Mouse (Mus musculus): Measurements from ENCODE around the gene Serinc5. TPM values are rescaled to one million over a fixed set of nuclear protein-coding genes. Genes with fewer than 3 reads are reported as not detected.
A peak's percentile ranks its signal among the peaks of the same experiment; 100 is the strongest.

Gene Serinc5
- polyA plus RNA-seq, 1 experiment from 2014 or later: 16.6 TPM

- no peak overlapping the region for H3K9ac ChIP-seq (replicated peaks)
- WGBS: 93% methylated on average over 2 of the region's 2 CpGs
Measured at GRCm38 (mm10) chr13:92689061-92689460, 78.2 kb downstream of the Serinc5 start.

GRCm38 (mm10) chr13:92693866-92694550 lies 83.1 kb downstream of the Serinc5 start:
- Histone ChIP-seq H3K9ac (replicated peaks) (no peak overlapping the region), H3K4me1 (peaks cover 13% of the 10 kb centered on the region), H3K27ac (replicated peaks) (peak overlapping the region; percentile 10; the same call in 1 of the 2 replicates), H3K4me2 (no peak overlapping the region), H3K9me3 (replicated peaks) (no peaks in the 10 kb centered on the region), H3K4me3 (replicated peaks) (no peak overlapping the region), H3K27me3 (replicated peaks) (no peaks in the 10 kb centered on the region), H3K36me3 (peaks cover 2% of the 10 kb centered on the region; the same call in 1 of the 2 replicates)
- ATAC-seq (ENCODE audit: low FRiP score): no peak
- 83% methylated on average over 10 of the region's 10 CpGs for WGBS

More at GRCm38 (mm10) chr13:92689061-92689460, 78.2 kb downstream of the Serinc5 start:
- Histone ChIP-seq H3K36me3 (peaks cover 15% of the 10 kb centered on the region), H3K27ac (replicated peaks) (no peak overlapping the region), H3K4me1 (no peaks in the 10 kb centered on the region), H3K27me3 (replicated peaks) (no peaks in the 10 kb centered on the region), H3K4me3 (replicated peaks) (no peak overlapping the region), H3K9me3 (replicated peaks) (no peaks in the 10 kb centered on the region), H3K4me2 (no peak overlapping the region)
- ATAC-seq (ENCODE audit: low FRiP score): no peak

- Histone ChIP-seq H3K9me3 (replicated peaks) (no peaks in the 10 kb centered on the region), H3K4me3 (replicated peaks) (no peak overlapping the region), H3K27ac (replicated peaks) (peak overlapping the region; percentile 41; the same call in 1 of the 2 replicates), H3K9ac (replicated peaks) (no peak overlapping the region), H3K36me3 (peaks cover 2% of the 10 kb centered on the region; the same call in 1 of the 2 replicates), H3K4me2 (no peak overlapping the region), H3K4me1 (peaks cover 13% of the 10 kb centered on the region), H3K27me3 (replicated peaks) (no peaks in the 10 kb centered on the region)
- WGBS: 10% methylated on average over 5 of the region's 5 CpGs
- peak; percentile 89 for ATAC-seq (ENCODE audit: low FRiP score)
Measured at GRCm38 (mm10) chr13:92696491-92696939, 85.6 kb downstream of the Serinc5 start.

- Histone ChIP-seq H3K27me3 (replicated peaks) (no peaks in the 10 kb centered on the region), H3K4me2 (no peak overlapping the region), H3K9ac (replicated peaks) (no peak overlapping the region), H3K9me3 (replicated peaks) (no peaks in the 10 kb centered on the region), H3K36me3 (peaks cover 2% of the 10 kb centered on the region; the same call in 1 of the 2 replicates), H3K27ac (replicated peaks) (peak overlapping the region; percentile 41; the same call in 1 of the 2 replicates), H3K4me3 (replicated peaks) (no peak overlapping the region), H3K4me1 (peaks cover 13% of the 10 kb centered on the region)
- ATAC-seq (ENCODE audit: low FRiP score): no peak
- WGBS: 79% methylated on average over 4 of the region's 4 CpGs
Measured at GRCm38 (mm10) chr13:92697141-92697540, 86.2 kb downstream of the Serinc5 start.

GRCm38 (mm10) chr13:92698781-92699180 lies 87.9 kb downstream of the Serinc5 start:
- no peaks in the 10 kb centered on the region for H3K9me3 ChIP-seq (replicated peaks)
- no peaks in the 10 kb centered on the region for H3K27me3 ChIP-seq (replicated peaks)
- ATAC-seq (ENCODE audit: low FRiP score): no peak
- peaks cover 21% of the 10 kb centered on the region for H3K4me1 ChIP-seq
- H3K36me3 ChIP-seq: peaks cover 2% of the 10 kb centered on the region; the same call in 1 of the 2 replicates
- H3K27ac ChIP-seq (replicated peaks): no peak overlapping the region
- WGBS: 51% methylated on average over 9 of the region's 9 CpGs
- no peak overlapping the region for H3K9ac ChIP-seq (replicated peaks)
- H3K4me3 ChIP-seq (replicated peaks): no peak overlapping the region
- no peak overlapping the region for H3K4me2 ChIP-seq

- WGBS: 92% methylated on average over 6 of the region's 6 CpGs
- Histone ChIP-seq H3K9ac (replicated peaks) (no peak overlapping the region), H3K4me1 (peaks cover 21% of the 10 kb centered on the region), H3K27ac (replicated peaks) (no peak overlapping the region), H3K4me2 (no peak overlapping the region), H3K4me3 (replicated peaks) (no peak overlapping the region), H3K36me3 (no peaks in the 10 kb centered on the region), H3K27me3 (replicated peaks) (no peaks in the 10 kb centered on the region), H3K9me3 (replicated peaks) (no peaks in the 10 kb centered on the region)
- ATAC-seq (ENCODE audit: low FRiP score): no peak
Measured at GRCm38 (mm10) chr13:92699395-92699794, 88.5 kb downstream of the Serinc5 start.

GRCm38 (mm10) chr13:92702035-92702434 lies 91.1 kb downstream of the Serinc5 start:
- no peak overlapping the region for H3K4me2 ChIP-seq
- H3K27me3 ChIP-seq (replicated peaks): no peaks in the 10 kb centered on the region
- WGBS: 90% methylated on average over 5 of the region's 5 CpGs
- H3K27ac ChIP-seq (replicated peaks): no peak overlapping the region
- peaks cover 11% of the 10 kb centered on the region for H3K36me3 ChIP-seq
- no peak overlapping the region for H3K4me3 ChIP-seq (replicated peaks)
- no peak for ATAC-seq (ENCODE audit: low FRiP score)
- H3K9ac ChIP-seq (replicated peaks): no peak overlapping the region
- no peaks in the 10 kb centered on the region for H3K9me3 ChIP-seq (replicated peaks)
- peaks cover 19% of the 10 kb centered on the region; the same call in 1 of the 2 replicates for H3K4me1 ChIP-seq

GRCm38 (mm10) chr13:92703241-92704027 lies 92.5 kb downstream of the Serinc5 start:
- Histone ChIP-seq H3K4me3 (replicated peaks) (no peak overlapping the region), H3K9ac (replicated peaks) (no peak overlapping the region), H3K9me3 (replicated peaks) (no peaks in the 10 kb centered on the region), H3K27ac (replicated peaks) (peak overlapping the region; percentile 28), H3K27me3 (replicated peaks) (no peaks in the 10 kb centered on the region), H3K4me2 (no peak overlapping the region), H3K4me1 (peaks cover 17% of the 10 kb centered on the region; the same call in 1 of the 2 replicates), H3K36me3 (peaks cover 23% of the 10 kb centered on the region)
- WGBS: 18% methylated on average over 8 of the region's 8 CpGs
- peak; percentile 85 for ATAC-seq (ENCODE audit: low FRiP score)

- H3K9me3 ChIP-seq (replicated peaks): no peaks in the 10 kb centered on the region
- ATAC-seq (ENCODE audit: low FRiP score): no peak
- 29% methylated on average over 7 of the region's 7 CpGs for WGBS
- H3K9ac ChIP-seq (replicated peaks): no peak overlapping the region
- peaks cover 29% of the 10 kb centered on the region for H3K36me3 ChIP-seq
- peaks cover 14% of the 10 kb centered on the region; the same call in 1 of the 2 replicates for H3K4me1 ChIP-seq
- H3K27ac ChIP-seq (replicated peaks): no peak overlapping the region
- H3K27me3 ChIP-seq (replicated peaks): no peaks in the 10 kb centered on the region
- H3K4me3 ChIP-seq (replicated peaks): no peak overlapping the region
- H3K4me2 ChIP-seq: no peak overlapping the region
Measured at GRCm38 (mm10) chr13:92704189-92704588, 93.3 kb downstream of the Serinc5 start.

- 90% methylated on average over 7 of the region's 7 CpGs for WGBS
Measured at GRCm38 (mm10) chr13:92705016-92705535, 94.2 kb downstream of the Serinc5 start.

GRCm38 (mm10) chr13:92706342-92707061 lies 95.6 kb downstream of the Serinc5 start:
- Histone ChIP-seq H3K36me3 (peaks cover 36% of the 10 kb centered on the region), H3K27ac (replicated peaks) (no peak overlapping the region), H3K4me3 (replicated peaks) (no peak overlapping the region), H3K27me3 (replicated peaks) (no peaks in the 10 kb centered on the region), H3K9ac (replicated peaks) (no peak overlapping the region), H3K9me3 (replicated peaks) (no peaks in the 10 kb centered on the region), H3K4me1 (peaks cover 14% of the 10 kb centered on the region; the same call in 1 of the 2 replicates), H3K4me2 (no peak overlapping the region)
- ATAC-seq (ENCODE audit: low FRiP score): no peak
- 92% methylated on average over 9 of the region's 9 CpGs for WGBS

More at GRCm38 (mm10) chr13:92705016-92705535, 94.2 kb downstream of the Serinc5 start:
- Histone ChIP-seq H3K4me3 (replicated peaks) (no peak overlapping the region), H3K4me1 (peaks cover 14% of the 10 kb centered on the region; the same call in 1 of the 2 replicates), H3K4me2 (no peak overlapping the region), H3K27me3 (replicated peaks) (no peaks in the 10 kb centered on the region), H3K9me3 (replicated peaks) (no peaks in the 10 kb centered on the region), H3K9ac (replicated peaks) (no peak overlapping the region), H3K36me3 (peaks cover 36% of the 10 kb centered on the region), H3K27ac (replicated peaks) (no peak overlapping the region)
- no peak for ATAC-seq (ENCODE audit: low FRiP score)
